9 mouse cellular contexts compared by ENCODE assay signal in genomic region chr12:59217331-59217730, GRCm38 (mm10). TPM values are rescaled to one million over a fixed set of nuclear protein-coding genes. Genes with fewer than 3 reads are reported as not detected.
DNase-seq lines count a peak whose midpoint lies in the region; ATAC-seq and TF ChIP-seq lines count a peak whose summit lies in the region.
"Had no signal": no experiment of that assay in that cellular context is flagged by ENCODE, and none has a peak within 500 bp of the region (broad histone marks: within the 10 kb centered on the region; RNA-seq: fewer than 3 reads in every experiment).

No protein-coding gene starts in this region.

- H3K4me1 ChIP-seq in lung, embryonic 15.5 days = peaks cover 15% of the 10 kb centered on the region
- H3K4me1 ChIP-seq in hindbrain, postnatal 0 days (ENCODE audit: insufficient read depth, low read length) = peaks cover 8% of the 10 kb centered on the region; the same call in 1 of the 2 replicates
- H3K4me1 ChIP-seq in neural tube, embryonic 15.5 days = peaks cover 28% of the 10 kb centered on the region

- DNase-seq in CD4-positive, CD25-positive, alpha-beta regulatory T cell, adult 2 months (ENCODE audit: low read depth, low spot score) = peak; percentile 17
- DNase-seq in lung, postnatal 14 days = no peak
- no peak for DNase-seq in hindbrain, postnatal 0 days (ENCODE audit: low spot score)
- no peak for DNase-seq in adrenal gland, postnatal 14 days
- DNase-seq: gastrocnemius, postnatal 25 days had no signal

- H3K4me3 ChIP-seq in lung, embryonic 15.5 days = no peak overlapping the region
- H3K4me3 ChIP-seq in hindbrain, postnatal 0 days (ENCODE audit: low read length) = peak overlapping the region; percentile 82
- peak overlapping the region; percentile 56 for H3K4me3 ChIP-seq in neural tube, embryonic 15.5 days (replicated peaks)

- H3K36me3 ChIP-seq in lung, embryonic 15.5 days = no peaks in the 10 kb centered on the region
- no peaks in the 10 kb centered on the region for H3K36me3 ChIP-seq in hindbrain, postnatal 0 days (ENCODE audit: insufficient read depth, low read length)
- H3K36me3 ChIP-seq in neural tube, embryonic 15.5 days = no peaks in the 10 kb centered on the region; the same call in 1 of the 2 replicates

- peak overlapping the region; percentile 92; the same call in 1 of the 2 replicates for H3K4me2 ChIP-seq in lung, embryonic 15.5 days
- H3K4me2 ChIP-seq in hindbrain, postnatal 0 days (ENCODE audit: low read depth, low read length) = peak overlapping the region; percentile 76
- peak overlapping the region; percentile 66 for H3K4me2 ChIP-seq in neural tube, embryonic 15.5 days

- no peak overlapping the region for H3K9ac ChIP-seq in lung, embryonic 15.5 days
- H3K9ac ChIP-seq in hindbrain, postnatal 0 days (replicated peaks; ENCODE audit: low read length) = no peak overlapping the region
- no peak overlapping the region for H3K9ac ChIP-seq in neural tube, embryonic 15.5 days (replicated peaks)

- ATAC-seq in CD4-positive, CD25-positive, alpha-beta regulatory T cell, adult 4 months = no peak
- ATAC-seq in lung, embryonic 15.5 days (ENCODE audit: borderline replicate concordance, extremely low read depth, low FRiP score, low TSS enrichment) = no peak
- no peak for ATAC-seq in hindbrain, postnatal 0 days
- no peak for ATAC-seq in neural tube, embryonic 15.5 days (ENCODE audit: low FRiP score)
- no peak for ATAC-seq in monocyte, adult 5-6 weeks (replicated peaks; ENCODE audit: insufficient number of reproducible peaks, low FRiP score, low TSS enrichment, poor library complexity, severe bottlenecking)

- no peaks in the 10 kb centered on the region for H3K9me3 ChIP-seq in lung, embryonic 15.5 days
- H3K9me3 ChIP-seq in hindbrain, postnatal 0 days (ENCODE audit: low read length) = no peaks in the 10 kb centered on the region
- no peaks in the 10 kb centered on the region for H3K9me3 ChIP-seq in neural tube, embryonic 15.5 days (replicated peaks)

- TF ChIP-seq CTCF in hindbrain, postnatal 0 days (IDR thresholded peaks at IDR 0.05; ENCODE audit: low read depth) = no peak

- WGBS in lung, embryonic 15.5 days = 80% methylated on average over 3 of the region's 3 CpGs
- WGBS in hindbrain, postnatal 0 days = 79% methylated on average over 3 of the region's 3 CpGs
- 87% methylated on average over 3 of the region's 3 CpGs for WGBS in neural tube, embryonic 15.5 days

- no peaks in the 10 kb centered on the region for H3K27me3 ChIP-seq in lung, embryonic 15.5 days
- H3K27me3 ChIP-seq in hindbrain, postnatal 0 days (ENCODE audit: insufficient read depth, low read length) = no peaks in the 10 kb centered on the region
- no peaks in the 10 kb centered on the region for H3K27me3 ChIP-seq in neural tube, embryonic 15.5 days (replicated peaks)

- no peak overlapping the region for H3K27ac ChIP-seq in lung, embryonic 15.5 days
- H3K27ac ChIP-seq in hindbrain, postnatal 0 days = no peak overlapping the region
- H3K27ac ChIP-seq in neural tube, embryonic 15.5 days (replicated peaks) = no peak overlapping the region

RNA-seq across cellular contexts. Expression of gene Fbxo33, which starts 2.2 kb away (rescaled TPM):
- 10 to 100 TPM; 13.9 to 19.5 TPM for polyA plus RNA-seq in CD4-positive, CD25-positive, alpha-beta regulatory T cell, adult 4 months (2017; shearing (Covaris generic))
- polyA plus RNA-seq in lung, embryonic 15.5 days (2015; fragmentation: Nextera tagmentation; extraction: Ambion mirVana) = 7.8 and 8.0 TPM in 2 replicates
- 10.9 and 11.9 TPM in 2 replicates for total RNA-seq in hindbrain, postnatal 0 days (2014; rRNA removed)
- 7.7 and 8.5 TPM in 2 replicates for polyA plus RNA-seq in hindbrain, postnatal 0 days (2015; fragmentation: Nextera tagmentation; extraction: Ambion mirVana)
- polyA plus RNA-seq in neural tube, embryonic 15.5 days (2015; fragmentation: Nextera tagmentation; extraction: Ambion mirVana) = 7.2 and 8.3 TPM in 2 replicates
- 26.1 and 29.1 TPM in 2 replicates for total RNA-seq in adrenal gland, postnatal 14 days (2021)
- 49.2 to 104 TPM (median 82.1 TPM) in 3 replicates for total RNA-seq in monocyte, adult 5-6 weeks (2017)
